Mouse (Mus musculus) cerebral cortex, adult 2 months (tissue): Measurements from ENCODE around the gene Gm37240.

Source experiments
- WGBS: fragments of 180-500 bp; shearing (Covaris S2); methylation state at CpG from one replicate; pipeline ENCODE4 v1.1.7; 2018; 5-methylcytosine and 5-hydroxymethylcytosine counted together

Gene Gm37240

GRCm38 (mm10) chr3:84512774-84513515 lies 1374.4 kb downstream of the Gm37240 start:
- 87% methylated on average over 6 of the region's 6 CpGs for WGBS

- WGBS = 90% methylated on average over 4 of the region's 4 CpGs
These were observed 1382.1 kb downstream of the Gm37240 start for GRCm38 (mm10) chr3:84505193-84505592.

GRCm38 (mm10) chr3:84504291-84504690 lies 1383.0 kb downstream of the Gm37240 start:
- WGBS = 96% methylated on average over 8 of the region's 8 CpGs

GRCm38 (mm10) chr3:84502101-84502500 lies 1385.2 kb downstream of the Gm37240 start:
- 92% methylated on average over 2 of the region's 2 CpGs for WGBS

GRCm38 (mm10) chr3:84500491-84500890 lies 1386.8 kb downstream of the Gm37240 start:
- WGBS = 82% methylated on average over 10 of the region's 10 CpGs

- 88% methylated on average over 11 of the region's 11 CpGs for WGBS
These were observed 1389.6 kb downstream of the Gm37240 start for GRCm38 (mm10) chr3:84497718-84498117.

- 93% methylated on average over 8 of the region's 8 CpGs for WGBS
These were observed 1394.7 kb downstream of the Gm37240 start for GRCm38 (mm10) chr3:84492657-84493056.

GRCm38 (mm10) chr3:84492148-84492547 lies 1395.2 kb downstream of the Gm37240 start:
- 55% methylated on average over 4 of the region's 4 CpGs for WGBS

- whole genome bisulfite sequencing = 63% methylated on average over 6 of the region's 6 CpGs
These were observed 1398.6 kb downstream of the Gm37240 start for GRCm38 (mm10) chr3:84488716-84489115.

- WGBS = 84% methylated on average over 3 of the region's 3 CpGs
These were observed 1402.4 kb downstream of the Gm37240 start for GRCm38 (mm10) chr3:84484891-84485290.

GRCm38 (mm10) chr3:84484333-84484732 lies 1403.0 kb downstream of the Gm37240 start:
- WGBS = 81% methylated on average over 4 of the region's 4 CpGs

GRCm38 (mm10) chr3:84482121-84482520 lies 1405.2 kb downstream of the Gm37240 start:
- WGBS = 82% methylated on average over 6 of the region's 6 CpGs

GRCm38 (mm10) chr3:84481104-84481503 lies 1406.2 kb downstream of the Gm37240 start:
- WGBS = 10% methylated on average over 11 of the region's 11 CpGs

GRCm38 (mm10) chr3:84480006-84480897 lies 1407.1 kb downstream of the Gm37240 start, which contains the start of gene Fhdc1:
Fhdc1 (minus strand) TSS chr3:84480429.
- under 1% methylated on average over 76 of the region's 82 CpGs for WGBS

GRCm38 (mm10) chr3:84479293-84480005 lies 1407.9 kb downstream of the Gm37240 start:
- 2% methylated on average over 61 of the region's 61 CpGs for WGBS

- WGBS = 50% methylated on average over 12 of the region's 12 CpGs
These were observed 1408.4 kb downstream of the Gm37240 start for GRCm38 (mm10) chr3:84478896-84479292.

- WGBS = 63% methylated on average over 7 of the region's 7 CpGs
These were observed 1409.1 kb downstream of the Gm37240 start for GRCm38 (mm10) chr3:84478195-84478594.

- WGBS = 91% methylated on average over 1 of the region's 1 CpGs
These were observed 1409.8 kb downstream of the Gm37240 start for GRCm38 (mm10) chr3:84477498-84477897.

- 93% methylated on average over 12 of the region's 12 CpGs for WGBS
These were observed 1412.1 kb downstream of the Gm37240 start for GRCm38 (mm10) chr3:84474981-84475775.

GRCm38 (mm10) chr3:84474398-84474797 lies 1412.9 kb downstream of the Gm37240 start:
- WGBS = 84% methylated on average over 6 of the region's 6 CpGs

GRCm38 (mm10) chr3:84472955-84473354 lies 1414.4 kb downstream of the Gm37240 start:
- WGBS = 70% methylated on average over 5 of the region's 5 CpGs
